Mouse (Mus musculus) naive thymus-derived CD4-positive, alpha-beta T cell, adult 2 months (primary cell): Measurements from ENCODE around the gene Lime1.

Experiments
- DNase-seq: peaks from one replicate; pipeline ENCODE4 v3.0.0-alpha.2; 2011; ENCODE audit warnings: low read depth

The Lime1 gene

GRCm38 (mm10) chr2:181379778-181380177 lies at the start of gene Lime1:
TSS of gene Lime1 (plus strand) at chr2:181380078.
- no peak for DNase-seq

GRCm38 (mm10) chr2:181332542-181332941 lies 47.3 kb upstream of the Lime1 start:
- DNase-seq: no peak

GRCm38 (mm10) chr2:181334023-181334422 lies 45.9 kb upstream of the Lime1 start:
- peak; percentile 85 for DNase-seq

- no peak for DNase-seq
These were observed 39.5 kb upstream of the Lime1 start for GRCm38 (mm10) chr2:181340426-181340825.

GRCm38 (mm10) chr2:181342766-181343165 lies 37.1 kb upstream of the Lime1 start:
- no peak for DNase-seq

GRCm38 (mm10) chr2:181356780-181357179 lies 23.1 kb upstream of the Lime1 start:
- DNase-seq: no peak

- no peak for DNase-seq
These were observed 15.9 kb upstream of the Lime1 start for GRCm38 (mm10) chr2:181363946-181364345.

- DNase-seq: no peak
These were observed 15.4 kb upstream of the Lime1 start for GRCm38 (mm10) chr2:181364487-181364859.

- peak; percentile 82 for DNase-seq
These were observed 14.8 kb upstream of the Lime1 start, which contains the start of the genes Zgpat and Arfrp1 for GRCm38 (mm10) chr2:181364860-181365596. TSS of gene Zgpat (plus strand) at chr2:181364928. TSS of gene Arfrp1 (minus strand) at chr2:181365404.

GRCm38 (mm10) chr2:181365655-181366075 lies 14.2 kb upstream of the Lime1 start:
- DNase-seq: no peak

- DNase-seq: no peak
These were observed 9.9 kb upstream of the Lime1 start for GRCm38 (mm10) chr2:181370001-181370400.

- peak; percentile 87 for DNase-seq
These were observed 4.1 kb upstream of the Lime1 start for GRCm38 (mm10) chr2:181375787-181376186.

- DNase-seq: peak; percentile 69
These were observed 2.6 kb upstream of the Lime1 start for GRCm38 (mm10) chr2:181377230-181377629.

GRCm38 (mm10) chr2:181378701-181379100 lies 1.2 kb upstream of the Lime1 start:
- no peak for DNase-seq

- no peak for DNase-seq
These were observed 373 bp downstream of the Lime1 start for GRCm38 (mm10) chr2:181380251-181380650.

- peak; percentile 79 for DNase-seq
These were observed 1.2 kb downstream of the Lime1 start for GRCm38 (mm10) chr2:181381107-181381506.

GRCm38 (mm10) chr2:181381631-181382306 lies 1.9 kb downstream of the Lime1 start:
- DNase-seq: no peak

- DNase-seq: no peak
These were observed 4.6 kb downstream of the Lime1 start for GRCm38 (mm10) chr2:181384463-181384862.

GRCm38 (mm10) chr2:181384919-181385391 lies 5.1 kb downstream of the Lime1 start:
- DNase-seq: no peak

- DNase-seq: no peak
These were observed 6.0 kb downstream of the Lime1 start for GRCm38 (mm10) chr2:181385885-181386284.

GRCm38 (mm10) chr2:181386663-181387210 lies 6.9 kb downstream of the Lime1 start:
- DNase-seq: no peak

- no peak for DNase-seq
These were observed 10.4 kb downstream of the Lime1 start for GRCm38 (mm10) chr2:181390136-181390870.
